Mouse (Mus musculus) frontal cortex, postnatal 10 days (tissue): ENCODE data around the gene Cnpy2.
"Not testable (repeated sequence)": the region's sequence is repeated elsewhere in the genome, so short reads cannot be mapped to it uniquely, and the experiment has no call there.

ENCODE experiments used
- DNase-seq, 2 experiments: peaks; one replicate each; pipeline ENCODE4 v3.0.0; 2022; ENCODE audit warnings: low spot score in 2 of 2, mixed read lengths in 1 of 2

Cnpy2 gene

GRCm38 (mm10) chr10:128315578-128315977 lies 6.7 kb upstream of the Cnpy2 start:
- no peak for DNase-seq

- no peak for DNase-seq
Observed at GRCm38 (mm10) chr10:128321641-128322040, 618 bp upstream of the Cnpy2 start.

DNA sequence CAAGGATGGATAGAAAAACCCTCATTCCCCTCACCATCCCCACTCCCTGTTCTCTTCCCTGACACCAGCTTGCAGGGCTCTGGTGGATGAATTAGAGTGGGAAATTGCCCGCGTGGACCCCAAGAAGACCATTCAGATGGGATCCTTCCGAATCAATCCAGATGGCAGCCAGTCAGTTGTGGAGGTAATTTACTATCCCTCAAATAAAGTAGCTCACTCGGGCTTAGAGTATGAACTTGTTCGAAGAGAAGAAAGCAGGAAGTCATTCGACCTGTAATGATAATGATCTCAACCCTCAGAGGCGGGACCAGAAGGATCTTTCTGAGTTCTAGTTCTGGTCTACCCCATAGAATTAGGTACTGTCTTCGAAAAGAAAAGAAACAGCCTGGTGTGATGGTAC lies 1.3 kb downstream of the Cnpy2 start:
- DNase-seq = no peak

- DNase-seq = no peak
Observed at GRCm38 (mm10) chr10:128326825-128327224, 4.6 kb downstream of the Cnpy2 start.

DNA sequence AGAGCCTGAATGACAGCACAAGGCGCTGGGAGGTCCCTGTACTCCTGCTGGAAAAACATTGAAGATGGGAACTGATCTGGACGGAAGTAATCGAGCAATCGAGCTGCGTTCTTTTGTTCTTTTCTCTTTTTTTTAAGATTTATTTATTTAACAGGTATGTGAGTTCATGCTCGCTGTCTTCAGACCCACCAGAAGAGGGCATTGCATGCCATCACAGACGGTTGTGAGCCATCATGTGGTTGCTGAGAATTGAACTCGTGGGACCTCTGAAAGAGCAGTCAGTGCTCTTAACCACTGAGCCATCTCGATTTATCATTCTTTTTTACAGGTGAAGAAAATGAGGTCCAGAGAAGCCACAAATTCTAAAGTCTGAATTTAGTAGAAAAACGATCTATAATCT lies 5.4 kb downstream of the Cnpy2 start:
- DNase-seq = no peak

GRCm38 (mm10) chr10:128332358-128333249 lies 10.3 kb downstream of the Cnpy2 start:
- not testable (repeated sequence) for DNase-seq

- peak in 1 of 2 experiments; percentile 47 for DNase-seq
Observed at GRCm38 (mm10) chr10:128335582-128335981, 13.3 kb downstream of the Cnpy2 start.

- DNase-seq = no peak
Observed at GRCm38 (mm10) chr10:128336195-128336594, 13.9 kb downstream of the Cnpy2 start.

DNA sequence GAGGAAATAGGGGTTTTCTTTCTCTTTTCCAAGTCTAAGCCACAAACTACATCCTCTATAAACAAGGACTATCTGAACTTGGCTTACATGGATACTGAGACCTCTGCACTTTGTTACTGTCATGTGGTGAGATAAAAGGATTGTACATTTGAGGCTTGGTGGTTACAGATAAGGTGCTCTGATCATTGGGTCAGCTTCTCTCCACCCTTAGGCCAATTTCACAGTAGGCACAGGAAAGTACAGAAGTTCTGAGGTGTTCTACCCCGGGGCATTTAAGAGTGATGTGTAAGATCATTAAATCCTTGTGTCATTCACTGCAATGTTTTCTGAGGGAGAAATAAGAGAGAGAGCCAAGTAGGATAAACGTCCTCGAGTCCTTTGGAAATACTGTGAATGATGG lies 14.3 kb downstream of the Cnpy2 start:
- no peak for DNase-seq

GRCm38 (mm10) chr10:128337306-128338181 lies 15.3 kb downstream of the Cnpy2 start, which contains the start of gene Cs:
Cs (plus strand) TSS chr10:128337734.
- DNase-seq = peak; percentile 93 to 95

GRCm38 (mm10) chr10:128338415-128338814 lies 16.2 kb downstream of the Cnpy2 start:
- no peak for DNase-seq

DNA sequence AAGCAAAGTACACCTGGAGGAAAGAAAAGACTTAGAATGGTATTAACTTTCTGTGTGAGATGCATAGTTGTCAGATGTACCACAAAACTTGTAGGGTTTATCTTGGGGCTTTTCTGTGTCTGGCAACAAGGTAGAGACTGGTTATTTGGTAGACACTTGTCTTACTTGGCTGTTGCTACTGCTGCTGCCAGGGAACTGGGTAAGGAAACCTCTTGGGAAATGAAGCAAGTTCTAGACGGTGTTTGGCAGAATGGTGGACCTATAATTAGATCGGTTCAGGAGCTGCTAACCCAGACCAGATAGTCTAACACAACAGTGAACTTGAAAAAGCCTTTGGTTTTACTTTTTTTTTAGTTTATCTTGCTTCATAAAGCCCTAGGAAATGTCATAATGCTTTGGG lies 16.7 kb downstream of the Cnpy2 start:
- no peak for DNase-seq

DNA sequence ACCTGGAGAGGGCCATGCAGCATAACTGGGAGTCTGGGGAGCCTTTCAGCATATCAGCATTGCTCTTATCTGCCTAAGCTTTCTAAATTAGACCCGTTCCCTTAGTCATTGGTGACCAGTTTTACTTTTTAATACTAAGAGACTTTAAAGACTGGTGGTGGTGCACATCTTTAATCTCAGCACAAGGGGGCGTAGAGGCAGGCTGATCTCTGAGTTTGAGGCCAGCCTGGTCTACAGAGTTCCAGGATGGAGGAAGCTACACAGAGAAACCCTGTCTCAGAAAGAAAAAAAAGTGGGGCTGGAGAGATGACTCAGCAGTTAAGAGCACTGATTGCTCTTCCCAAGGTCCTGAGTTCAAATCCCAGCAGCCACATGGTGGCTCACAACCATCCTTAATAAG lies 18.0 kb downstream of the Cnpy2 start:
- no peak for DNase-seq

DNA sequence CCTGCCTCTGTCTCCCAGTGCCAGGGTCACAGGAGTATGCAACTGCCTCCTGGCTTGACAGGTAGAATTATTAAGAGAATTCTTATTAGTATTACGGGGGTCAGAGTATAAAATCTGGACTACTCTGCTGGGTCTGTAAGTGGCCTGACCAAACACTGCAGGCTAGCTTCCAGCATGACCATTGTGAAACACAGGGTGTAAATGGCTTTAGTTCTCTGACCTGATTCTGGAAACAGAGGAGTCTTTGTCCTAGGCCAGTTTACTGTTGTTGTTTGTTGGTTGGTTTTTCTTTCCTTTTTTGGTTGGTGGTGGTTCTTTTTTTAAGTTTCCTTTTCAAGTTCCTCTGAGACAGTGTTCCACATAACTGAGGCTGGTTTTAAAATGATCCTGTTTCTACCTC lies 21.2 kb downstream of the Cnpy2 start:
- DNase-seq = no peak

DNA sequence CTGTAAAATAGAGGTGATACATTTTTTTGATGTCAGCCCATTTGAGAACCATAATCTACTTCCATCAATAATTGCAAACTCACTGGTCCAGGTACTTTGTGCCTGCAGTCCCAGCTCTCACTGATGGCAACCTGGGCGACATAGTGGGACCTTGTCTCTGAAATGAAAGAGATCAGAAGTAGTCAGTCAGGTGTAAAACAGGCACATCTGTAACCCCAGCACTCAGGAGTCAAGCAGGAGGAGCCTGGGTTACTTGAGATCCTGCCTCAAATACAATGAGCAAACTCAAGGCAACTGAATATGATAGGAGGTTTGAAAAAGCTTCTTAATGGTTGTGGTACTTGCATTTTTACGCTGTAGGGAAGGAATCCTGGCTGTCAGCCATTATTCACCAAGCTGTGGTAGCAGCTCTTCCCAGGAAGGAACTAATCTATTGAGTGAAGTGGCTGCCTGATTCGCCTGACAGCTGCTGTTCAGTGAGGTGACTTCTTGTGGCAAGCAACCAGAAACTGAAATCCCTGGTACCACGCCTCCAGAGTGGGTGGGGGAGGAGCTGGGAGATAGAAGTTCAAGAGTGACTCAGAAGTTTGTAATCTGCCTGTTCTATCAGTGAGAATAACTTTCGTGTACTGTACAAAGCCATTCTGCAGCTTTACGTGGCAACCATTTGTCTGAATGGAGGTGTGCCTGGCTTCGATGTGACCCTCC lies 22.5 kb downstream of the Cnpy2 start:
- peak; percentile 39 to 53 for DNase-seq

DNA sequence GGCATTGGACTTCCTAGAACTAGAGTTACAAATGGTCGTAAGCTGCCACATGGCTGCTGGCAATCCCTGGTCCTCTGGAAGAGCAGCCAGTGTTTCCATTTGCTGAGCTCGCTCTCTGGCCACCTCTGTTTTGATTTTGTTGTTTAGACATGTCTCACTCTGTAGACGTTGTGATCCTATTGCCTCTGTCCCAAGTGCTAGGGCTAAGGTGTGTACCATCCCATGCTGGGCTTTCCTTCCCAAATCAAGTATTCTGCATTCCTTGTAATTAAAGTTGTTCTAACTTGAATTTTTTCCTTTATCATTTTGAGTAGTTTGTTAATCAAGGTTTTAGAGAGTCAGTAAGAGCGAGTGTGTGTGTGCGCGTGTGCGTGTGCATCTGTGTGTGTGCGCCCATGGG lies 25.3 kb downstream of the Cnpy2 start:
- DNase-seq = no peak

DNA sequence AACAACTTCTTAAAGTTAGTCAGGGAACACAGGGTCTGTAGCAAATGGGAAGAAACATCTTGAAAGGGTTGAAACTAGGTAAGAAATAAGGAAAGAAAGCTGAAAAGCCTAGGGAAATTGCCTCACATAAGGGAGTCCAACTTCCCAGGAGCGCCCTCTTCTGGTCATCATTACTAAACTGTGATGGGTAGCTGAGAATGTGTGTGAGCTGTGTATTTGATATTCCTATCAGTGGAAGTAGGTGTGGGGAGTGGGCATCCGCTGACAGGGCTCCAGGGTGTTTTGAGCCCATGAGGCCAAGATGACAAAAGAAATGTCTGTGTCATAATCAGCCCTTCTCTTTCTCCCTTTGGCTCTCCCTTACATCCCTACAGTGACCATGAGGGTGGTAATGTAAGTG lies 36.5 kb downstream of the Cnpy2 start:
- DNase-seq = no peak

DNA sequence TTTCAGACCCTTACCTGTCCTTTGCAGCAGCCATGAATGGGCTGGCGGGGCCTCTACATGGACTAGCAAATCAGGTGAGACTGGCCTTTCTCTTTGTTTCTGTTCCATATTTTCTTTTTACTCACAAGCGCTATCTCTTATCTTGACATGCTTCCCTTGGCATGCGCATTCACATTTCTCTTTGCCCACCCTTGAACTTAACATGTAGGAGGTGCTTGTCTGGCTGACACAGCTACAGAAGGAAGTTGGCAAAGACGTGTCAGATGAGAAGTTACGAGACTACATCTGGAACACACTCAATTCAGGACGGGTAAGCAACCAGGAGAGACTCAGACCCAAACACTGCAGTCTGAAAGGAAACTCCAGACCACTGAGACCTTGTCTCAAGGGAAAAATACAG lies 37.0 kb downstream of the Cnpy2 start:
- DNase-seq = no peak

- DNase-seq = no peak
Observed at GRCm38 (mm10) chr10:128361836-128362235, 39.6 kb downstream of the Cnpy2 start.

- no peak for DNase-seq
Observed at GRCm38 (mm10) chr10:128362568-128362967, 40.3 kb downstream of the Cnpy2 start.

GRCm38 (mm10) chr10:128367899-128368401 lies 45.7 kb downstream of the Cnpy2 start:
- no peak for DNase-seq
